Mouse (Mus musculus) lung, postnatal 0 days (tissue): ENCODE results near the gene Fam214a. TPM values are rescaled to one million over a fixed set of nuclear protein-coding genes. Genes with fewer than 3 reads are reported as not detected.

Source experiments
- ATAC-seq: fragments of 200-750 bp; cut with Nextera tagmentation; 2 replicates; pipeline ENCODE4 v1.8.0; 2017; ENCODE audit warnings: moderate library complexity
- DNase-seq: peaks from one replicate; pipeline ENCODE4 v3.0.0-alpha.2; 2016; ENCODE audit warnings: low spot score
- H3K27ac ChIP-seq: fragments of 300-500 bp; sonication (generic); 2 replicates; pipeline ENCODE4 v1.5.1; 2014; ENCODE audit warnings: antibody characterized with exemption, mild to moderate bottlenecking, low read length, mixed read lengths
- H3K27me3 ChIP-seq: fragments of 300-500 bp; sonication (generic); replicated peaks from 2 replicates; pipeline ENCODE4 v1.6.1; 2014; ENCODE audit warnings: low read length, mixed read lengths; ENCODE audit not compliant: insufficient read depth
- H3K36me3 ChIP-seq: fragments of 300-500 bp; sonication (generic); 2 replicates; pipeline ENCODE4 v1.6.1; 2014; ENCODE audit warnings: low read length, mixed read lengths; ENCODE audit not compliant: insufficient read depth
- H3K4me1 ChIP-seq: fragments of 300-500 bp; sonication (generic); 2 replicates; pipeline ENCODE4 v1.6.1; 2014; ENCODE audit warnings: antibody characterized with exemption, low read depth, low read length, mixed read lengths; ENCODE audit not compliant: insufficient read depth
- H3K4me2 ChIP-seq: fragments of 300-500 bp; sonication (generic); replicated peaks from 2 replicates; pipeline ENCODE4 v1.6.1; 2014; ENCODE audit warnings: low read depth, mild to moderate bottlenecking, low read length, moderate library complexity, mixed read lengths
- H3K4me3 ChIP-seq: fragments of 300-500 bp; sonication (generic); 2 replicates; pipeline ENCODE4 v1.5.1; 2014; ENCODE audit warnings: low read depth, low read length
- H3K9ac ChIP-seq: fragments of 300-500 bp; sonication (generic); replicated peaks from 2 replicates; pipeline ENCODE4 v1.6.1; 2014; ENCODE audit warnings: low read depth, mild to moderate bottlenecking
- H3K9me3 ChIP-seq: fragments of 300-500 bp; sonication (generic); 2 replicates; pipeline ENCODE4 v1.6.1; 2016; ENCODE audit warnings: low read length, mixed read lengths
- CTCF ChIP-seq: IDR thresholded peaks from 2 replicates; pipeline ENCODE4 v1.5.1; 2016; ENCODE audit warnings: antibody characterized with exemption, mild to moderate bottlenecking
- EP300 ChIP-seq: IDR thresholded peaks from 2 replicates; pipeline ENCODE4 v1.6.1; 2016; ENCODE audit warnings: antibody characterized with exemption, mild to moderate bottlenecking, control low read depth
- WGBS: fragments of 180-500 bp; shearing (Covaris S2); extraction: QIAGEN DNeasy Blood & Tissue Kit; methylation state at CpG from one replicate; pipeline ENCODE4 v1.1.7; 2014; 5-methylcytosine and 5-hydroxymethylcytosine counted together
- polyA plus RNA-seq: library from polyadenylated mRNA; unstranded; fragments of >200 nt; fragmentation: Nextera tagmentation; extraction: Ambion mirVana; gene quantifications from 2 replicates; pipeline ENCODE4 v1.2.1, GENCODE M21; 2015

The Fam214a gene
- polyA plus RNA-seq, 1 experiment from 2014 or later, result 12.8 TPM

DNA sequence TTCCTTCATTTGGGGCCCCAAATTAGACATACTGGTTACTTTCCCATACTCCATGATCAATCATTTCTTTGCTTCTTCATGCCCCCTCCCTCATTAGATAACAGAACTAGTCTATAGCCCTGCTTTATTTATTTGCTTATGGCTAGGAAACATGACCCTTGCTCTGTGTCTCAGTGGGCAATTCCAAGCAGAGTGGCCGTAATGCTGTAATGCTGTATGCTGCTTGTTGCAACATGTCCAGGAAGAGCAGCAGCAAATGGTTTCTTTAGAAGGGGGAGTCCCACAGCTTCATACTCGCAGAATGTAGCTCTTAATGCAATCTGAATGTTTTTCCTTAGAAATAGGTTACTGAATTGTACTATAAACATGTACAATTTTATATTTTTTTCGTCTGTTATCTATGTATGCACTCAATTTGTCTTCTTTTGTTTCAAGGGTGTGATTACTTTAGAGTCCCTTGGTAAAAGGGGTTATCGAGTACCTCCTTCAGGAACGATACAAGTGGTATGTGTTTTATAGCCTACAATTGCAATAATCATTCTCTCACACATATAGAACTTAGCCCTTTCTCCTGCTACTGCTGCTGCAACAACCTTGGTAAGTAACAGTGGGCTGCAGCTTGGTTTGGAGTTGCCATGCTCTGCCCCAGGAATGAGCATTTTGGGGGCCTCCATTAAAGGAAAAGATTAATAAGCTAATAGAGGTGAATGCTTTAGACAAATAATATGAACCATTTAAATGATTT, 70.6 kb downstream of the Fam214a start:
- DNase-seq, result no peak
- TF ChIP-seq CTCF, result no peak
- no peak for TF ChIP-seq EP300
- H3K27me3 ChIP-seq, result no peaks in the 10 kb centered on the region
- 59% methylated on average over 5 of the region's 5 CpGs for WGBS
- H3K4me3 ChIP-seq, result no peak overlapping the region
- H3K27ac ChIP-seq, result no peak overlapping the region
- no peak overlapping the region for H3K9ac ChIP-seq
- peaks cover 7% of the 10 kb centered on the region for H3K36me3 ChIP-seq
- H3K4me1 ChIP-seq, result no peaks in the 10 kb centered on the region
- H3K9me3 ChIP-seq, result no peaks in the 10 kb centered on the region
- ATAC-seq, result no peak
- H3K4me2 ChIP-seq, result no peak overlapping the region

DNA sequence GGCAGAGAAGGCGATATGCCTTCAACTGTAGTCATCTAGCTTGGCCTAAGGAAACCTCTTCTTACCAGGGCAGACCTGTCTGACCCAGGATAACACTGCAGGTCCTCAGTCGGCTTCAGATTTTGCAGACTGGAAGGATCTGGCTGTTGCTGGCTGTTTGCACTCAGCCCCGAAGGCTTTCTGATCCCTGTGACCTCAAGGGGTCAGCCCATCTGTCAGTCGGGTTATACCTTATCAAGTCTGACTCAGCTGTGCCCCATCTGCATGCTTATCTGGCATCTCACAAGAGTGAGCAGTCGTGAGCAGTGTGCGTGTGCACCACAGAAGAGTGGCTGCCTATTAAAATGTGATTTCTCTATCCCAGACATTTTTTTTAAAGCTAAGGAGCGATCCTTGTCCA, 71.4 kb downstream of the Fam214a start:
- WGBS, result 38% methylated on average over 7 of the region's 7 CpGs
- Histone ChIP-seq H3K9me3 (no peaks in the 10 kb centered on the region), H3K4me2 (no peak overlapping the region), H3K9ac (no peak overlapping the region), H3K27ac (no peak overlapping the region), H3K4me1 (no peaks in the 10 kb centered on the region), H3K4me3 (no peak overlapping the region), H3K27me3 (no peaks in the 10 kb centered on the region), H3K36me3 (peaks cover 2% of the 10 kb centered on the region; the same call in 1 of the 2 replicates)
- DNase-seq, result no peak
- TF ChIP-seq EP300, result no peak
- no peak for ATAC-seq

DNA sequence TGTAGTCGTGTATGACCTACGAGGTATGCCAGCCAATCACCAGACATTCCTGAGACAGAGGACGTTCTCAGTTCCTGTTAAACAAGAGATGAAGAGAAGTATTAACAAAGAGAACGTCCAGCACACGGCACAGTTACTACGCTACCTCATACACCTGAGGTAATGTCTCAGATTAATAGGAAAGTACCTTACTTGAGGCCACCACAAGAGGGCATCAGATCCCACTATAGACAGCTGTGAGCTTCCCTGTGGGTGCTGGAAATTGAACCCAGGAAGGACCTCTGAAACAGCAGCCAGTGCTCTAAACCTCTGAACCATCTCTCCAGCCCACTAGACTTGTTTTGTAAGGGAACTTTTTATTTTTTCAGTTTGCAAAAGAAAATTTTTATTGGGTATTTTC, 73.0 kb downstream of the Fam214a start:
- no peak overlapping the region for H3K27ac ChIP-seq
- H3K9me3 ChIP-seq, result no peaks in the 10 kb centered on the region
- TF ChIP-seq CTCF, result peak; percentile 61
- no peak for TF ChIP-seq EP300
- H3K4me1 ChIP-seq, result no peaks in the 10 kb centered on the region
- H3K27me3 ChIP-seq, result no peaks in the 10 kb centered on the region
- DNase-seq (peak; percentile 41), ATAC-seq (no peak)
- H3K9ac ChIP-seq, result no peak overlapping the region
- H3K4me3 ChIP-seq, result no peak overlapping the region
- H3K36me3 ChIP-seq, result peaks cover 4% of the 10 kb centered on the region; the same call in 1 of the 2 replicates
- H3K4me2 ChIP-seq, result no peak overlapping the region
- WGBS, result 61% methylated on average over 6 of the region's 6 CpGs

DNA sequence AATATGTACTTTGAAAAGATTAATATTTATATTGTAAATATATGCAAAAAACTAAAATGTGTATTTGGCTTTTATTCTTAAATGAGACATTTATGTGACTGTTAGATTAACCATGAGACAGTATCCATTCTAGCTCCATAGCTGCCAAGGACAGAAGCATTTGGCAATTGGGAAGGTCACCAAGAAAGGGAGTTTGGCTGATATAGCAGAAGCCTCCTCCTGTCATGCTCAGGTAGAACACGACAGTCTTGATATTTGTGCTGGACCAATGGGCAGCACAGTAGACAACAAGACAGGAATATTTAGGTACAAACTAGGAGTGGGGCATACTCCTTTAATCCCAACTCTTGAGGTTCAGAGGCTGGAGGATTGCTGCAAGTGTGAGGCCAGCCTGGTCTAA, 79.7 kb downstream of the Fam214a start:
- DNase-seq, result no peak
- no peak for ATAC-seq
- no peaks in the 10 kb centered on the region for H3K4me1 ChIP-seq
- WGBS, result 88% methylated on average over 1 of the region's 1 CpGs
- H3K9ac ChIP-seq, result no peak overlapping the region
- H3K4me3 ChIP-seq, result no peak overlapping the region
- no peaks in the 10 kb centered on the region for H3K9me3 ChIP-seq
- H3K27ac ChIP-seq, result no peak overlapping the region
- TF ChIP-seq CTCF (no peak), EP300 (no peak)
- 0 out of 2 replicates have a peak, but pooled peaks cover 4% of the 10 kb centered on the region for H3K36me3 ChIP-seq
- no peaks in the 10 kb centered on the region for H3K27me3 ChIP-seq
- no peak overlapping the region for H3K4me2 ChIP-seq

DNA sequence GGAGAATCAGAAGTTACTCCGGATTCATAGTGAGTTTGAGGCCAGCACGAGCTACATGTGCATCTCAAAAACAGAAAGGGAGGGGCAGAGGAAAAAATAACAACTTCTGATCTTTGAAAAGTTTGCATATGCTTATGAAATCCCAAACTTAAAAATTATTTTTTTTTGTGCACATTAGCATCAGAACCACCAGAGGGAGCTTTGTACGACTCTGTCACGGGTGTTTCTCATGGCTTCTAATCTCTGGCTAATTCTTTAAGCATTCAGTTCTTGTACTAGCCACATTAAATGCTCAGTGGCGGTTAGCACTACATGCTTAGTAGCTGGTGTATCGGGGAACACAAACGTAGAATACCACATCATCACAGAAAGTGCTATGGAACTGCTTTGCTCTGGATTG, 80.5 kb downstream of the Fam214a start:
- H3K36me3 ChIP-seq, result 0 out of 2 replicates have a peak, but pooled peaks cover 4% of the 10 kb centered on the region
- no peak overlapping the region for H3K9ac ChIP-seq
- ATAC-seq (no peak), DNase-seq (peak; percentile 34)
- no peaks in the 10 kb centered on the region for H3K27me3 ChIP-seq
- H3K27ac ChIP-seq, result no peak overlapping the region
- no peaks in the 10 kb centered on the region for H3K4me1 ChIP-seq
- TF ChIP-seq EP300, result no peak
- TF ChIP-seq CTCF, result peak; percentile 63
- H3K4me2 ChIP-seq, result no peak overlapping the region
- WGBS, result 49% methylated on average over 7 of the region's 7 CpGs
- H3K9me3 ChIP-seq, result no peaks in the 10 kb centered on the region
- H3K4me3 ChIP-seq, result no peak overlapping the region

DNA sequence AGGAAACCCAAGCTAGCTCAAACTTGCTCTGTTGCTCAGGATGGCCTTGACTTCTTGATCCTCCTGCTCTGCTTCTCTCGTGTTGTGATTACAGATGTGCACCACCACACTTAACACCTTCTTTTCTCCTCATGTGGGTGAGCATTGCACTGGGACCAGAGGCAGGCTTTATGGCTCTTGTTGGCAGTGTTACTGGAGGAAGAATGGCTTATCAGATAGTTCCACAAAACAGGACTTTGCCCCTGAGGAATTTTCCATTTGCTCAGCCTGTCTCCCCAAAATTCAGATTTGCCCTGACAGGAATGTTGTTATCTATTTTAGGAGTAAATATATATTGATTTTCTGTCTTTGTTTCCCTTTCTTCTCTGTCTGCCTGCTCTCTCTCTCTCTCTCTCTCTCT, 82.0 kb downstream of the Fam214a start:
- no peak for TF ChIP-seq EP300
- TF ChIP-seq CTCF, result no peak
- ATAC-seq (no peak), DNase-seq (no peak)
- Histone ChIP-seq H3K4me3 (no peak overlapping the region), H3K9me3 (no peaks in the 10 kb centered on the region), H3K4me1 (no peaks in the 10 kb centered on the region), H3K9ac (no peak overlapping the region), H3K27ac (no peak overlapping the region), H3K4me2 (no peak overlapping the region), H3K36me3 (0 out of 2 replicates have a peak, but pooled peaks cover 1% of the 10 kb centered on the region), H3K27me3 (no peaks in the 10 kb centered on the region)
- 21% methylated on average over 1 of the region's 1 CpGs for WGBS
